Mouse (Mus musculus): Measurements from ENCODE around the gene Hmgb1.
A peak's percentile ranks its signal among the peaks of the same experiment; 100 is the strongest.

The Hmgb1 gene

DNA sequence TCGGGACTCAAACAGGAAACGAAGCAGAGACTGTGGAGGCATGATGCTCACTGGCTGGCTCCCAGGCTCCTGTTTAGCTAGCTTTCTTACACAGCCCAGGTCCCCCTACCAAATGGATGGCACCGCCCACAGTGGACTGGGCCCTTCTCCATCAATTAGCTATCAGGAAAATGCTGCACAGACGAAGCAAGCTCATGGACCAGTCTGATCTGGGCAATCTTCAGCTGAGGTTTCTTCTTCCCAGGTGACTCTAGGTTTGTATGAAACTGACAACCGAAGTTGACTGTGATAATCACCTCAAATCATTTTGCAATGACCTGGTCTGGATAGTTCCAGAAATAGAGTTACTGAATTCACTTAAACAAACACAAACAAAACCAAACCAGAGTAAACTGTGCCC lies 94.8 kb downstream of the Hmgb1 start:
- Histone ChIP-seq H3K36me3 (ENCODE audit: insufficient read depth, low read length) (no peaks in the 10 kb centered on the region), H3K4me1 (replicated peaks; ENCODE audit: low read depth, low read length) (peaks cover 16% of the 10 kb centered on the region), H3K9me3 (ENCODE audit: low read length) (no peaks in the 10 kb centered on the region), H3K27me3 (ENCODE audit: insufficient read depth, low read length) (peaks cover 47% of the 10 kb centered on the region), H3K4me3 (replicated peaks; ENCODE audit: low read length) (no peak overlapping the region)
- no peak for TF ChIP-seq POU5F1 (IDR thresholded peaks at IDR 0.05; ENCODE audit: borderline replicate concordance, low read length)
- TF ChIP-seq CTCF (conservative IDR thresholded peaks at IDR 0.05; ENCODE audit: low read length): no peak
- no peak for TF ChIP-seq NANOG (IDR thresholded peaks at IDR 0.05; ENCODE audit: borderline replicate concordance, low read length)

DNA sequence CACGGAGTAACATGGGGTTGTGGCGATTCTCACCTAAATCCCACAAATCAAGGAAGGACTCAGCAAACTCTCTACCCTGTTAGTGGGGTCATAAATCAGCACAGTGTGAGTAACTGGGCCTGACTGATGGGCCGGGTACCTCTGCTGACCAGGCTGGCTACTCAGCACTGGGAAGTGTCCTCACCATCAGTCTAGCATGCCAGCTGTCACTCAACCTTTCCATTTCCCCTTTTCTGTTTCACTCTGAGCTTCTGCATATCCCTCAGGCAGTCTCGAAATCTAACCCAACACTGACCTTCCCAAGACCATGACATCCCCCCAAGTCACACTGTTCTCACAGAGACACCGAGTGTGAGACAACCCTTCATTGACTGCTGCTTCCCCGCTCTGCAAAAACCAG lies 95.4 kb downstream of the Hmgb1 start:
- no peak overlapping the region for H3K4me3 ChIP-seq (replicated peaks; ENCODE audit: low read length)
- no peaks in the 10 kb centered on the region for H3K36me3 ChIP-seq (ENCODE audit: insufficient read depth, low read length)
- H3K4me1 ChIP-seq (replicated peaks; ENCODE audit: low read depth, low read length): peaks cover 15% of the 10 kb centered on the region
- peaks cover 48% of the 10 kb centered on the region for H3K27me3 ChIP-seq (ENCODE audit: insufficient read depth, low read length)
- H3K9me3 ChIP-seq (ENCODE audit: low read length): no peaks in the 10 kb centered on the region
- TF ChIP-seq NANOG (IDR thresholded peaks at IDR 0.05; ENCODE audit: borderline replicate concordance, low read length): no peak
- no peak for TF ChIP-seq POU5F1 (IDR thresholded peaks at IDR 0.05; ENCODE audit: borderline replicate concordance, low read length)
- no peak for TF ChIP-seq CTCF (conservative IDR thresholded peaks at IDR 0.05; ENCODE audit: low read length)

DNA sequence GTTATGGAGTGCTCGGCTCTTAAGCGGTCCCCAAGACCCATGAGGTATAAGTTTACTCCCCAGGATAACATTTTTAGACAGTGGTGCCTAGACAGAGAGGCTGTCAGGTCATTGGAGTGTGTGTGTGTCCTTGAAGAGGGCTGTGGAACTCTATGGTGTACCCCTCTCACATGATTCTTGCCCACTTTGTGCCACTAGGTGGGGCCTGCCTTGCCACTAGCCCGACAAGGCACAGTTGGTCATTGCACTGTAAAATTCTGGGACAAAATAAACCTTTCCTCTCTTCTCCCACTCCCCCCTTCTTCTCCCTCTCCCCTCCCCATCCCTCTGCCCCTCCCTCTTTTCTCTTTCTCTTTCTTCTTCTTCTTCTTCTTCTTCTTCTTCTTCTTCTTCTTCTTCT lies 96.1 kb downstream of the Hmgb1 start:
- peaks cover 15% of the 10 kb centered on the region for H3K4me1 ChIP-seq (replicated peaks; ENCODE audit: low read depth, low read length)
- TF ChIP-seq CTCF (conservative IDR thresholded peaks at IDR 0.05; ENCODE audit: low read length) (no peak), POU5F1 (IDR thresholded peaks at IDR 0.05; ENCODE audit: borderline replicate concordance, low read length) (no peak), NANOG (IDR thresholded peaks at IDR 0.05; ENCODE audit: borderline replicate concordance, low read length) (no peak)
- no peaks in the 10 kb centered on the region for H3K36me3 ChIP-seq (ENCODE audit: insufficient read depth, low read length)
- H3K4me3 ChIP-seq (replicated peaks; ENCODE audit: low read length): no peak overlapping the region
- H3K27me3 ChIP-seq (ENCODE audit: insufficient read depth, low read length): peaks cover 46% of the 10 kb centered on the region
- no peaks in the 10 kb centered on the region for H3K9me3 ChIP-seq (ENCODE audit: low read length)

DNA sequence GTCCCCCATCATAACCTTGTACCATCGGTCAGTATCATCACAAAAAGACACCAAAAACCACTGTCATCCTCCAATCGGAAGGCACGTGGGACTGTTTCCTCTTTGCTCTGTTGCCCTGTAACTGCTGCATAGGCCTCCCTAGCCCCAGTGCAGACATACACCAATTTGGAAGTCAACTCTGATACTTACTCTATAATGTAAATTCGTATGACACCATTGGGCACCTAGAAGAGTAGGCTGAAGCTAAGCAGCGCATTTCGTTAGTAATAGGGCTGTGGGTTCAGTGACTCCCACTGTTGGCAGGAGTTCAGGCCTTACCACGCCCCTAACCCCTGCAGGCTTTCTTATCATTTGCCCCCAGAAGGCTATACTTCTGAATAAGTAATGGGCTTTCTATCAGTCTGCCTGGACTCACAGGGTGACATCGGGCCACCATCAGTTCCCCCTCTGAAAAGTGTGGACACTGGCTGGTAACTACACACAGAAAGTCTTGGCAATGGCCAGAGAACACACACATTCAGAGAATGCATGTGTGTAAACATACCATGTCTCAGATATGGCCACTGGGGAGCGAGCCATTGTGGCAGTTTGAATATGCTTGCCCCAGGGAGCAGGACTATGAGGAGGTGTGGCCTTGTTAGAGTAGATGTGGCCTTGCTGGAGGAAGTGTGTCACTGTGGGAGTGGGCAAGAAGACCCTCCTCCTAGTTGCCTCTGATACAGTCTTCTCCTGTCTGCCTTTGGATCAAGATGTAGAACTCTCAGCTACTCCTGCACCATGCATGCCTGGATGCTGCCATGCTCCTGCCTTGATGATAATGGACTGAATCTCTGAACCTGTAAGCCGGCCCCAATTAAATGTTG lies 97.7 kb downstream of the Hmgb1 start:
- TF ChIP-seq POU5F1 (IDR thresholded peaks at IDR 0.05; ENCODE audit: borderline replicate concordance, low read length): no peak
- no peak for TF ChIP-seq NANOG (IDR thresholded peaks at IDR 0.05; ENCODE audit: borderline replicate concordance, low read length)
- TF ChIP-seq CTCF (conservative IDR thresholded peaks at IDR 0.05; ENCODE audit: low read length): no peak
- Histone ChIP-seq H3K4me3 (replicated peaks; ENCODE audit: low read length) (no peak overlapping the region), H3K27me3 (ENCODE audit: insufficient read depth, low read length) (peaks cover 39% of the 10 kb centered on the region), H3K36me3 (ENCODE audit: insufficient read depth, low read length) (no peaks in the 10 kb centered on the region), H3K4me1 (replicated peaks; ENCODE audit: low read depth, low read length) (peaks cover 13% of the 10 kb centered on the region), H3K9me3 (ENCODE audit: low read length) (no peaks in the 10 kb centered on the region)

DNA sequence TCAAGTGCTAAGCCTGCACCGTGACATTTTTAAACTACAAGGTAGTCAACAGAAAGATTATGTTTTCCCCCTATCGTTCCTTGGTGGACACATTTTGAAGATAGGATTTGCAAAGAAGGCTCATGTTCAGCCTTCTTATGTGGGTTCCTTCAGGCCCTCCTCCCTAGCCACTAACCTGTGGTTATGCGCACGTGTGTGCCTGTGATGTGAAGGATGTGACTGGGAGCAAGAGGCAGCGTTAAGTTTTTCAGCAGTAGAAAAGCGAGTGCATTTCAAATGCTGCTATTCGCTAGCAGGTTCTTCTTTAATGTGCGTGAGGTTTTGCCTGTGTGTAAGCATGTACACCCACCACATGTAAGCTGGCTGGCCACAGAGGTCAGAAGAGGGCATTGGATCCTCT lies 103.8 kb downstream of the Hmgb1 start:
- Histone ChIP-seq H3K4me1 (replicated peaks; ENCODE audit: low read depth, low read length) (peaks cover 24% of the 10 kb centered on the region), H3K27me3 (ENCODE audit: insufficient read depth, low read length) (peaks cover 29% of the 10 kb centered on the region), H3K36me3 (ENCODE audit: insufficient read depth, low read length) (no peaks in the 10 kb centered on the region), H3K9me3 (ENCODE audit: low read length) (peaks cover 11% of the 10 kb centered on the region), H3K4me3 (replicated peaks; ENCODE audit: low read length) (no peak overlapping the region)
- TF ChIP-seq NANOG (IDR thresholded peaks at IDR 0.05; ENCODE audit: borderline replicate concordance, low read length) (no peak), POU5F1 (IDR thresholded peaks at IDR 0.05; ENCODE audit: borderline replicate concordance, low read length) (no peak), CTCF (conservative IDR thresholded peaks at IDR 0.05; ENCODE audit: low read length) (no peak)

DNA sequence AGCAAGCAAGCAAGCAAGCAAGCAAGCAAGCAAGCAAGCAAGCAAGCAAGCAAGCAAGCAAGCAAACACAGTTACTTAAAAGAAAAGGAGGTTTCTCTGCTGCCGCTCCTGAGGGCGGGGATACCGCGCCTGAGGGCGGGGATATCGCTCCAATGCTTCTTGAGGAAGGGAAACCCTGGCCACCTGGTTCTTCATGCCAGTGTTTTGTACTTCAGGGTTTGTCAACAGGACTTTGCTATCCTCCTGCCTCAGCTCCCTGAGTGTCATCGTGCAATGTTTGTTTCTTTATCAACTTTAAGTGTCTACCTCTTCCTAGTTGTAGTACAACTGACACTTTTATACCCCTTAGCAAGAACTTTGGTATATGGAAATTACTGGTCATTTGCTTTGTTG lies 104.5 kb downstream of the Hmgb1 start:
- TF ChIP-seq POU5F1 (IDR thresholded peaks at IDR 0.05; ENCODE audit: borderline replicate concordance, low read length) (no peak), CTCF (conservative IDR thresholded peaks at IDR 0.05; ENCODE audit: low read length) (no peak), NANOG (IDR thresholded peaks at IDR 0.05; ENCODE audit: borderline replicate concordance, low read length) (no peak)
- Histone ChIP-seq H3K4me3 (replicated peaks; ENCODE audit: low read length) (no peak overlapping the region), H3K36me3 (ENCODE audit: insufficient read depth, low read length) (no peaks in the 10 kb centered on the region), H3K9me3 (ENCODE audit: low read length) (peaks cover 16% of the 10 kb centered on the region), H3K27me3 (ENCODE audit: insufficient read depth, low read length) (peaks cover 28% of the 10 kb centered on the region), H3K4me1 (replicated peaks; ENCODE audit: low read depth, low read length) (peaks cover 24% of the 10 kb centered on the region)

DNA sequence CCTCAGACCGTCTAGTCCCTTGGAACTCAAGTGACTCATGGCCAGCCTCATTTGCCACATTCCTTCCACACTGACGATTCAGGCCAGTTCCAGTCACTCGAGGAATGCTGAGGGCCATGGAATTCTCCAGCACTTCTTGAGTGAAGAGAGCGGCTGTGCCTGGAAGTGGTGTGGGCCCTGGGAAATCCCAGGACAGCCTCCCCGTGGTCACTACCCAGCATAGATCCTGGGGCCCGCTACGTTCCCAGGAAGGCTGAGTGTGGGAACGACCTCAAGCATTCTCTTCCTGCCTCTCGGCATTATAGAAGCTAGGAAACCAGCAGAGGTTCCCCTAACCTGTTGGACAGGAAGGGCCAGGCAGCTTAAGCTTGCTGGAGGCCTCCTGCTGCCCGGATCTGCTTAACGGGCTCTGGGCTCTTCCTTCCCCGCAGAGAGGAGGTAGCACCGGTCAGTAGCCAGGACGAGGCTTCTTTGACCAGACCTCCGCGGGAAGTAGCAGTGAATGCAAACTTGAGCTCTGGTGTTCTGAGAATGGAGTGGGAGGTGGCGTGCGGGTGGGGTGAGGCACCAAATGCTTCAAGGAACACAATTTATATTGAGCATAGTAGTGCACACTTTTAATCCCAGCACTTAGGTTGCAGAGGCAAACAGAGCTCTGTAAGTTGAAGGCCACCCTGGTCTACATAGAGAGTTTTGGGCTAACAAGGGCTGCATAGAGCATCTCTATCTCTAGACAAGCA lies 105.1 kb downstream of the Hmgb1 start:
- peaks cover 24% of the 10 kb centered on the region for H3K4me1 ChIP-seq (replicated peaks; ENCODE audit: low read depth, low read length)
- peaks cover 22% of the 10 kb centered on the region for H3K27me3 ChIP-seq (ENCODE audit: insufficient read depth, low read length)
- H3K36me3 ChIP-seq (ENCODE audit: insufficient read depth, low read length): no peaks in the 10 kb centered on the region
- no peak for TF ChIP-seq POU5F1 (IDR thresholded peaks at IDR 0.05; ENCODE audit: borderline replicate concordance, low read length)
- TF ChIP-seq CTCF (conservative IDR thresholded peaks at IDR 0.05; ENCODE audit: low read length): no peak
- no peak for TF ChIP-seq NANOG (IDR thresholded peaks at IDR 0.05; ENCODE audit: borderline replicate concordance, low read length)
- peaks cover 16% of the 10 kb centered on the region for H3K9me3 ChIP-seq (ENCODE audit: low read length)
- H3K4me3 ChIP-seq (replicated peaks; ENCODE audit: low read length): peak overlapping the region; percentile 41

DNA sequence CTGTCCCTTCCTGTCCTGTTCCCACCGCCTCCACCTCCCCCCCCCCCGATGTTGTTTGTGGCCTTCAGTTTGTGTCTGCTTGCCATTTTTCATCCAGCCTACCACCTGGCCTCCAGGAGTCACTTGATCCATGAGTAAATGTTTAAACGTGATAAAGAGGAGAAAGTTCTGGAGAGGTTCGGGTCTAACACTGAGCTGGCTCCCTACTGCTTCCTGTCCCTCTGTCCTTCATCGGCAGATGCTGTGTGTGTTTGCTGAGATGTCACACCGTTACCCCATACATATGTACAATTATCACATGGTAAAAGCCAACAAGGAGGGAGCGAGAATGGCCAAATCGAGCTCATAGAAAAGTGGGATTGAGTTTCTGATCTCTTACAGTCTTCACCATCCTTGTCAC lies 107.2 kb downstream of the Hmgb1 start:
- Histone ChIP-seq H3K36me3 (ENCODE audit: insufficient read depth, low read length) (no peaks in the 10 kb centered on the region), H3K27me3 (ENCODE audit: insufficient read depth, low read length) (peaks cover 21% of the 10 kb centered on the region), H3K9me3 (ENCODE audit: low read length) (peaks cover 16% of the 10 kb centered on the region), H3K4me3 (replicated peaks; ENCODE audit: low read length) (no peak overlapping the region), H3K4me1 (replicated peaks; ENCODE audit: low read depth, low read length) (peaks cover 24% of the 10 kb centered on the region)
- TF ChIP-seq CTCF (conservative IDR thresholded peaks at IDR 0.05; ENCODE audit: low read length) (no peak), NANOG (IDR thresholded peaks at IDR 0.05; ENCODE audit: borderline replicate concordance, low read length) (no peak), POU5F1 (IDR thresholded peaks at IDR 0.05; ENCODE audit: borderline replicate concordance, low read length) (no peak)
